Mouse (Mus musculus) G1E-ER4 (cell line): ENCODE measurements around the gene Cd2. TPM values are rescaled to one million over a fixed set of nuclear protein-coding genes. Genes with fewer than 3 reads are reported as not detected.

Source experiments
- GATA1 ChIP-seq: IDR thresholded peaks from one replicate; pipeline ENCODE4 v1.8.0; 2012; ENCODE audit warnings: low read length, inconsistent platforms
- polyA plus RNA-seq: library from polyadenylated mRNA; stranded (reverse); fragments of >175 nt; gene quantifications from 2 replicates; pipeline ENCODE4 v1.2.3, GENCODE M21; 2012

The Cd2 gene
- polyA plus RNA-seq, result not detected in 2 replicates

- no peak for TF ChIP-seq GATA1
These were observed at the start of gene Cd2 for GRCm38 (mm10) chr3:101287911-101288311. Cd2 (minus strand) TSS chr3:101287939.

GRCm38 (mm10) chr3:101328617-101329016 is 40.9 kb upstream of the Cd2 start:
- TF ChIP-seq GATA1, result no peak

- no peak for TF ChIP-seq GATA1
These were observed 39.5 kb upstream of the Cd2 start for GRCm38 (mm10) chr3:101327248-101327647.

- no peak for TF ChIP-seq GATA1
These were observed 34.7 kb upstream of the Cd2 start for GRCm38 (mm10) chr3:101322437-101322836.

GRCm38 (mm10) chr3:101320874-101321273 is 33.1 kb upstream of the Cd2 start:
- TF ChIP-seq GATA1, result no peak

GRCm38 (mm10) chr3:101318516-101319170 is 30.9 kb upstream of the Cd2 start:
- TF ChIP-seq GATA1, result no peak

- TF ChIP-seq GATA1, result no peak
These were observed 30.4 kb upstream of the Cd2 start for GRCm38 (mm10) chr3:101318115-101318514.

GRCm38 (mm10) chr3:101314954-101315353 is 27.2 kb upstream of the Cd2 start:
- TF ChIP-seq GATA1, result no peak

GRCm38 (mm10) chr3:101313266-101314051 is 25.7 kb upstream of the Cd2 start:
- TF ChIP-seq GATA1, result no peak

GRCm38 (mm10) chr3:101310977-101311376 is 23.2 kb upstream of the Cd2 start:
- TF ChIP-seq GATA1, result no peak

GRCm38 (mm10) chr3:101309626-101310025 is 21.9 kb upstream of the Cd2 start:
- TF ChIP-seq GATA1, result no peak

GRCm38 (mm10) chr3:101306090-101306489 is 18.4 kb upstream of the Cd2 start:
- TF ChIP-seq GATA1, result no peak

- TF ChIP-seq GATA1, result no peak
These were observed 17.3 kb upstream of the Cd2 start for GRCm38 (mm10) chr3:101305046-101305445.

GRCm38 (mm10) chr3:101304156-101304555 is 16.4 kb upstream of the Cd2 start:
- TF ChIP-seq GATA1, result no peak

GRCm38 (mm10) chr3:101300271-101301071 is 12.7 kb upstream of the Cd2 start:
- TF ChIP-seq GATA1, result no peak

- TF ChIP-seq GATA1, result no peak
These were observed 11.9 kb upstream of the Cd2 start for GRCm38 (mm10) chr3:101299591-101299990.
